Mouse (Mus musculus) testis, postnatal 10 days (tissue): ENCODE results near the gene Elavl3.
A peak's percentile ranks its signal among the peaks of the same experiment; 100 is the strongest.

Source experiments
- DNase-seq: peaks from one replicate; pipeline ENCODE4 v3.0.0; 2021; ENCODE audit warnings: low spot score

Gene Elavl3

DNA sequence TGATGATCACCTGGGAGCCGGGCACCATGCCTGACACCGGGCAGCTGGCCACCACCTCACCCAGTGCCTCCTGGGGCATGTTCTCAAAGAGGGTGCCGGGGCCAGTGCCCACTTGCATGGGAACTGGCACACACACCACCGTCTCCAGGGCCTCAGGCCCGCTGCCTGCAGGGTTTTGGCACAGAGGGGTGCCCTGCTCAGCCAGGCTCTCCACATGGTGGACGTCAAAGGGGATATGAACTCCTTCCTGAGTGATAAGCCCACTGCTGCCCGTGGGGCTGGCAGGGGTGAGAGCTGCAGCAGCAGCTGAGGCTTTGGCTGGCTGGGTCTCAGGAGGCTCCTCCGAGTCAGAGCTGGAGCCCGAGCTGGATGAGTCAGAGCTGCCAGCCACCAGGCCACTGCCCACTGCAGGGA is 6.2 kb upstream of the Elavl3 start:
- no peak for DNase-seq

DNA sequence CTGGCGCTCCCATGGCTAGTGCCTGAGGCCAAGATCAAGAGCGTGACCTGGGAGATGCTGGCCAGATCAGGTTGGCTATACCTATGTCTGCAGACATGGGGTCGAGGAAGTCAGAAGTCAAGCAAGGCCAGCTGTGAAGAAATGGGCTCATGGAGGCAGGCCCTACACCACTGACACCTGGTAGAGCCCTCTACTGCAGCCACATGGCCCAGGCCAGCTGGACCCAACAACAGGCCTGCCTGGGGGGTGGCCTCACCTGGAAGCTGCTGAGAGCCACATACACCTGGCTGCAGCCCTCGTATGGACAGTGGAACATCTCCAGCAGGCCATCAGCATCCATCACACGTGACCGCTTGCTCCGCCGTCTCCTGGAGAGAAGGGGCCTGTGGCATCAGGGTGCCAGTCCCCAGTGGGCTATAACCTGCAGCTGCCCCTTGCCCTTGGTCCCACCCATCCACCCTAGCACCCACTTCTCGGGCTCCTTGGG is 5.3 kb upstream of the Elavl3 start:
- DNase-seq, result no peak

DNA sequence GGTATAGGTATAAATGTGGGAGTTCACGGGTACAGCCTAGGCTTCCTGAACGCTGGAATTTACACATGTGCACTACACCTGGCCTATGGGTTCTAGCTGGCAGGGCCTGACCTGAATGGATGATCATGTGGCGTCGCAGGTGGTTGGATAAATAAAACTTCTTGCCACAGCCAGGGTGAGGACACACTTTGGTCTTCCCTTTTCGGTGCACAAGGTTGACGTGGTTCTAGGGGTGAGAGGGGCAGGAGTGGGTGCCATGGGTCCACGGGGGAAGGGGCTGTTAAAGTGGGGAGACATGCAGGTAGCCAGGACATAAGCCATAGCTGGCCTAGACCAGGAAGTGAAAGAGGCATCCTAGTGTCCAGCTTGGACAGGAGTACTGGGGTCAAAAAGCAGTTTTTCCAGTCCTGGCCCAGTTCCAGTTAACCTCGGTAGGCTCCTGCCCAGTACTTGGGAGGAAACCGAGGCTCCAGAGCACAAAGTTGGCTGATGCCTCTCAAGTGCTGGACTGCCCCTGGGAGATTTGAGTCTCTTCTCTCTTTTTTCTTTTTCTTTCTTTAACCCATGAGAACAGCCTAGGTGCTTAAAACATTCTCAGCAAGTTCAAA is 4.6 kb upstream of the Elavl3 start:
- DNase-seq, result no peak

DNA sequence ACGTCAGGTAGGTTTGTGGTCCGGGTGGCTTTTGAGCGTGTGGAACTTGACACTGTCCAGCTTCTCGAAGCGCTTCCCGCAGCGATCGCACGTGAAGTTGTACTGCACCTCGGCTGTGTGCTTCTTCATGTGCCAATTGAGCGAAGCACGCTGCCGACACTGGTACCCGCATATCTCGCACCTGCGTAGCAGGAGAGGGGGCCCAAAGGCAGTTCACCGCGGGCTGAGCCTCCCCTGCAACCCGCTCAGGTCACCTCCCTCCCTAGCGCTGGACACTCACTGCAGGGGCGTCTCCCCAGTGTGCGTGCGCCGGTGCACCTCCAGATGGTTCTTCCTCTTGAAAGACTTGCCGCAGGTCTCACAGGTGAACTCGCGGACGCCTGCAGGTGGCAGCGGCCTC is 3.9 kb upstream of the Elavl3 start:
- no peak for DNase-seq

DNA sequence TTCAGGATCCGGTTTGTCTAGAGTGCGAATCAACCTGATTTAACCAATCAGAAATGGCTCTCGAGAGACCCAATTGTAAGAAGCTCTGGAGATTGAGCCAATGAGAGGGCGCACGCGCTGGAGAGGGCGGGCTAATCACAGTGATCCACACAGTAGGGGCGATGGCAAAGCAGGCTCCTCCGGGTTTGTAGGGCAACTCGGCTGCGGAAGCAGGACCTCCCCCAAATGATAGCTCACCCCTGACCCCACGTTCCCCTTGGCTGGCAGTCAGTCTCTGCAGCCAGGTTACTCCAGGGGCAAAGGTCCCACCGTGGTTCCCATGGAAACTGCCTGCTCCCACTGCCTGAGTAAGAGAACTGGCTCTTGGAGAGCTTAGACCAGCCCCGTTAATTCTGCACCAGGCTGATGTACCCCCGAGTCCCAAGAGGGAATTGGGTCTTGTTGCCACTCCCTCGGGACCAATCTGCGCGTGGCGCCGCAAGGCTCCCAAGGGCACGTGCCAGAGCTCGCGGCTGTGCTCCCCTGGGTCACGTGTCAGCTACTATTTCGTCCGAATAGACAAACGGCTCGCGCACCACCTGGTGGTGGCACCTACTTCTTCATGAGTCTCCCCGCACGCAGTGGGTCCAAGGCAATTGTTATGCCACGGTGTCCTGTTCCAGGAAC is 2.7 kb upstream of the Elavl3 start:
- DNase-seq, result peak; percentile 81

DNA sequence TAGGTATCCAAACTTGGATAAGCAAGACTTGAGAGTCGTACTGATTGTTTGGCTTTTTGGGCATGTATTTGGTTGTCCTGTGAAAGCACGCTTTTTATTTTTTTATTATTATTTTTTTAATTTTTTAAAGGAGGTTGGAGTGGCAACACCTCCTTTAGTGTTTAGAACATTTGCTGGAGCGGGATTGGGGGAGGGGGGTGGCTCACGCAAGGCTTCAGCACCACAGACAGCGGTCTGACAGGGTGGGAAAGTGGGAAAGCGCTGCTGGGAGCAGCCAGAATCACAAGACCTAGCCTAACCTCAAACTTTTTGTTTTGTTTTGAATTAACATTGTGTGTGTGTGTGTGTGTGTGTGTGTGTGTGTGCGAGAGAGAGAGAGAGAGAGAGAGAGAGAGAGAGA is 1.8 kb upstream of the Elavl3 start:
- no peak for DNase-seq

DNA sequence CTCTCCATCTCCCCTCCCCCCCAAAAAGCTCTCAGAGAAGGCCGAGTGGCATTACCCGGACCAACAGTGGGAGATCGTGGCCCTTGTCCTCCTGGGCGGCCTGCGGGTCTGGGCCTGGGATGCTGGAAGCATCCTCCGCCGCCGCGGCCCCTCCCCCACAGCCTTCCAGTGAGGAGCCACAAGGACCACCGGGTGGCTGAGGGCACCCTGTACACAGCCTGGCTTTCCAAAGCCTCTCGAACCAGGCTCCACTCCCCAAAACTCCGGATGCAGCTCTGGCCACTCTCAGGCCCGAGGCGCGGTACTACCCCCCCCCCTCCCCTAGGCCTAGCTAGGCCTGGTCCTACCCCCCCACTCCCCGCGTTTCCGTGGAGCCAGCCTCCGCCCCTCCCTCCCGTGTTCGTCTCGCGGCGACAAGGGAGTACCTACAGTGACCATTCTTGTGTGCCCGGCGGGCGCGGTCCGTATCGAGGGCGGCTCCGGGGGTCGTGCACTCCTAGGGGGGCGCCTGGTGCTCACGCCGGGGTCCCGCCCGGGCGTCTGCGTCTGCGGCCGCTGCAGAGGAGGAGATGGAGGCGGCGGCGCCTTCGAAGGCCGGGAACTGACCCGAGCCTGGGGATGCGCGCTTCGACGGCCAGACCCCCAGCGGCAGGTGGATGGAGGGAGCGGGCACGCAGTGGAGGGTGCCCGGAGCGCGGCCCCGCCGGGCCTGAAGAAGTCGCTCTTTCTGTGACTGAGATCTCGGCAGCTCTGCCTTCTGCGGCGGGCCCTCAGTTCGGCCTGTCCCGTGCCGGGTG is 464 bp downstream of the Elavl3 start:
- peak; percentile 59 for DNase-seq

DNA sequence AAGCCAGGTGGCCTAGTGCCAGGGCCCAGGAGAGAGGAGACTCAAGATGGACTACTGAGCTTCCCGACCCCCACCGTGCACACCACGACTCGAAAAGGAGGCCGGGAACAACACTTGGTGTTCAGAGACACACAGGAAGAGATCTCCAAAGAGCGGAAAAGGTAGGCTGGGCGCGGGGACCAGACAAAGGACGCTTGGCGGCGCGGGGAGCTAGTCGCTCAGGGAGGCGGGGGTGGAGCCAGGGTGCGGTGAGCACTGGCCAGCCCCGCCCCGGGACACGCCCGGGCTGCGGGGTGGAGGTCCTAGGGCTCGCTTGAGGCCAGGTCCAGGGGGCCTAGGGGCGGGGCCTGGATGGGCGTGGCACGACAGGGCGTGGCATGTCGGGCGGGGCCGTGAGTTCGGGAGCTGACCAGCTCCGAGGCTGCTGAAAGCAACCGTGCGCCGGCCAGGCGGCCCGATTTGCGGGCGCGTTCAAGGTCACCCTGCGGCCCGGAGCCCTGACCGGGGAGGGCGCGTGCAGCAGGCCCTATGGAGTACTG is 1.4 kb downstream of the Elavl3 start:
- DNase-seq, result peak; percentile 88

DNA sequence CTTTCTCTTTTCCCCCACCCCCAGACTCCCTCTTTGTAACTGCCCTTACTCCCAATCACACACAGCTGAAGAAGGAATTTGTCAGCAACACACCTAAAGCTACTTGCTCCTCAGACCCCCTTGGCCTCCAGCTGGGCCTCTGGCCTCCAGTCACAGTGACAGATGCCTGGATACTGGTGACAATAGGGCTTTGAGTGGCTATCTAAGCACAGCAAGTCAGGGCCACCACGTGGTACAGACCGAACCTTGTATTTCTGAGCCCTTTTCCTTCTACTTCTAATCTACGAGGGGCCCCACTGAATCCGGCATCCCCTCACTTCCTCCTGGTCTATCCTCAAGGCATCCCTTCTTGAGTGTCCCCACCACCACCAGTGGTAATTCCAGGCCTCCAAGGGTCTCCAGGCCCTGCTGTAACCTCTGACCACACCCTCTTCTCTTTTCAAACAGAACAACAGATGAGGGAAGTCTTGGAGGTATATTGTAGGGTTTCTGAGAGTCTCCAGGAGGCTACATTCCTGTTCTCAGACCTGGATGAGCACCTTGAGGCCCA is 2.0 kb downstream of the Elavl3 start:
- no peak for DNase-seq

DNA sequence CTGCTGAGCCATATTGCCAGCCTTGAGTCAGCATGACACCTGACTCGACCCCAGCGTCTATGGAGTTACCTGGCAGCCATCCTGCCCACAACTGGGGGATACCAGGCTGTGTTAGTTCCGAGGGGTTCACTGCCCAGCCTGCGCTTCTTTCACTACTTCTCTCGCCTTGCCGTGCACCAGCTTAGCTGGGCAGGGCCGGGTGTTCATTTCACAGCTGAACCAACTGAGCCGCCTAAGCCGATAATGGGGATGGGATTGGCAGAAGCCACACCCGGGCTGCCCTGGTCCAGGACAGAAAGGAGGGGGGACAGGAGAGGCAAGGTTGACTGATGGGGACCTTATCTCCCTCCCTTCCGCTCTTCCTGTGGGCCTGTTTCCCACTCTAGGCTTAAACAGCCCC is 2.5 kb downstream of the Elavl3 start:
- DNase-seq, result no peak

DNA sequence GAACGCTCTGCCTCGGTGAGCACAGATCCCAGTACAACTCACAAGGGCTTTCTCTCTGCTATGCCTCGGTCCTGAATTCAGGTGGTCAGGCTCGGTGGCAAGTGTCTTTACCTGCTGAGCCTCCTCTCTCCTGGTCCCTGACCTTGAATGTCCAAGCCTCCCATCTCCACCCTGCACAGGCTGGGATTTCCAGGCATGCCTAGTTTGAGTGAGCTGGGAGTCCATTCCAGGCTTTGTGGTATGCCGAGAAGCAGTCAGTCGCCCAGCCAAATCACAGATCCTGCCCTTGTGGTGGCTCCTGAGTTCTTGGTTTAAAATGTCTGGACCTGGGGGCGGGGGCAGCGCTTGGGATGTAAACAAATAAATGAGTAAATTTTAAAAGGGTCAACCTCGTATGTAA is 4.5 kb downstream of the Elavl3 start:
- no peak for DNase-seq

DNA sequence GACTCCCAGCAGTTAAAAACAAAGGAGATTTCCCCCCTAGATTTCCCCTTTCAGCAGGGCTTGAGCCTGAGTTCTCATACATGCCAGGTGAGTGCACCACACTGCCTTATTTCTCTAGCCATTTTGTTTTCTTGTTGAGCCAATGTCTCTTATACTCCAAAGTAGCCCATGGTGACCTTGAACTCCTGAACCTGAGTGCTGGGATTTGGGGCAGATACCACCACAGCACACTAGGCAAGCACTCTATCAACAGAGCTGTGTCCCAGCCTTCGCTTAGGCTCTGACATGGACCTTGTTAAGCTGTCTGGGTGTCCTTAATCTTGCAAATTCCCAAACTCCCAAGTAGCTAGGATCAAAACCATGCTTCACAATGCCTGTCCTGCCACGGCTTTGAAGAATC is 10.0 kb downstream of the Elavl3 start:
- DNase-seq, result no peak

DNA sequence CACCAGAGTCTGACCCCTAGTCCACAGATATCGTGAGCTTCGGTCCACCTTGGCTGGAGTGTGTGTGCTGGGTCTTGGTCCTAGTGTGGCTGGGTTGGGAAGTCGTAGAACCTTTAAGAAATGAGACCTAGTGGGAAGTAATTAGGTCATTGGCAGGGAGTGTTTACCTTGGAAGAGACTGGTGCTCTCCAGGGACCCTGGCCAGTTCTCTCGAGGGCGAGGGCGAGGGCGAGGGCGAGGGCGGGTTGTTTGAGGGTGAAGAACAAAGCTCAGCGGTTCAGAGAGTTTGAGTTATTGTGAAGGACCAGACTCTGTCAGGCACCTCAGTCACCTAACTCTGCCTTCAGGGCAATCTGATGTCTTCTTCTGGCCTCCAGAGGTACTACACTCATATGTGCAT is 14.0 kb downstream of the Elavl3 start:
- DNase-seq, result no peak

DNA sequence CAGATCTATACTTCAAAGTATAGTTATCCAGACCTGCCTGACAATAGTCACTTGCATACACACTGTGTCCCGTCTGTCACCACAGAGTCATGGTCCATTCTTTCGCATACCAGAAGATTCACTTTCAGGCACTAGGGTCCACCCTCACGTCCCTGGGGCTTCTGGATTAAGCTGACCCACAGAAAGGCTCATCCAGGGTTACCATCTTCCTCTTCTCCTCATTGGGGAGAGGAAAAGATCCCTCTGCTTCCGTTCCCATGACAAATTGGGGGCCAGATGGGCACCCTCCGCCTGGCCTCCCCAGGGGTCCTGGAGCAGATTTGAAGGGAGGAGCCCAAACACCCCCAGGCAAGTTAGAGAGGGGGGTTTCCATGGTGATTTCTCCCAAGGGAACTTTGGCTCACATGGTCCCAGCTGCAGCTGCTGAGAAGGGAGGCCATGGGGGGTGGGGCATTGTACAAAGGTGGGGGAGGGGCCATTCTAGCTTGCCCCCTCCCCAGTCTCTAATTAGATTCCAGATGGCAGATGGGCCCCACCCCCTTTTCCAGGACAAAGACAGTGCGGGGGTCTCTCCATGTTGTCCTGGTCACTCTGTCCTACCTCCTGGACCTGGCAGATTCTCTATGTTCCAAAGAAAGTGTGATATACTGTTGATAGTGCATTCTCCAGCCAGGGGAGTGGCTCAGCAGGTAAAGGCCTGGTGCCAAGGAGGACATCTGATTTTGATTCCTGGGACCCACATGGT is 16.4 kb downstream of the Elavl3 start:
- no peak for DNase-seq

DNA sequence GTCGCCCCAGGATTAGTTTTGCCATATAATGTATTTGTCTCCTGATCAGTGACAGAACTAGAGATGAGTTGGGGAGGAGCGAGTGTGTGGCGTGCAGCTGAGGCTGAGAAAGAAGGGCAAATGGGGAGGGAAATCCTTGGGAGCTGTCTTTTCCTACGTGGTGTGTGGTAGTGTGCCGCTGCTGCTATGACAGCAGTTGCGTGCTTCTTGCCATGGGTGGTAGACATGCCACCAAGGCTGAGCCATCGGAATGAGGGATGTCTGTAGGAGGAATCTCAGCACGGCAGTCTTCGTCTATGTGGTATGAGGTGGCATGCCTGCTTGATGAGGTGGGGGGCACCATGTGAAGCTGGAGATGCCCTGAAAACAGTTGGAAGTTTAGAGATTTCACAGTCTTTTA is 21.4 kb downstream of the Elavl3 start:
- DNase-seq, result no peak

DNA sequence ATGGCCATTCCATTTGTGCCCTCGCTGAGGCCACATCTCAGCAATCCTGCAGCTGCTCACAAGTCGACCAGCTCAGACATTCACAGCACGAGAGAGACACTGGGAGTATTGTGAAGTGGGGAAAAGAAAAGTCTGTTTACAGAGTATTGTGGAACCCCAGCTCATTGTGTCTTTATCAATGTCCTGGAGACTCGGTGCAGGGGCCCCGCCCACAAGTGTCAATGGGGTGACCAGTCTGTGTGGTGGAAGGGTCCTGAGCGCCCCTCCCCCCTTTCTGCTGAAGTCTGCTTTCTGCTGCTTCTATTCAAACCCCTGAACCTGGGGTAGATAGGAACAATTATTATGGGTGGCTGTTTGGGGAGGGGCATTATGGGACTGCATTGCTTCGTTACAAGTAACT is 23.4 kb downstream of the Elavl3 start:
- DNase-seq, result no peak

DNA sequence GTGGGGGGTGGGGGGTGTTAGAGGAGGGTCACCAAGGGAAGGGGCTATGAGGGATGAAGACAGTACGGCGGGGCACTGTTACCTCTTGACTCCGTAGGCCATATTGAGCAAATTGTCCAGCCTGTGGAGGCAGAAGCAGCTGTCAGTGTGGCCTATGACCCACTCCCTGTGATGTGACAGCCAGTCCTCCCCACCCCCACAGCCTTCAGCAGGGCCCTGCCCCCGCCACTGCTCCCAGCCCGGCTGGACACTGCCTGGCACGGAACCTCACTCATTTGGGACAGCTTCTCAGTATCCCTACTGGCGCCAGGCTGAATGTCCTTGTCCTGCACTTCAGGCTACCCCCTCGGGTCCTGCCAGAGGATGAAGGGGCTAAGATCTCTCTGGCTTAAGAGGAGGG is 27.2 kb downstream of the Elavl3 start:
- DNase-seq, result no peak

DNA sequence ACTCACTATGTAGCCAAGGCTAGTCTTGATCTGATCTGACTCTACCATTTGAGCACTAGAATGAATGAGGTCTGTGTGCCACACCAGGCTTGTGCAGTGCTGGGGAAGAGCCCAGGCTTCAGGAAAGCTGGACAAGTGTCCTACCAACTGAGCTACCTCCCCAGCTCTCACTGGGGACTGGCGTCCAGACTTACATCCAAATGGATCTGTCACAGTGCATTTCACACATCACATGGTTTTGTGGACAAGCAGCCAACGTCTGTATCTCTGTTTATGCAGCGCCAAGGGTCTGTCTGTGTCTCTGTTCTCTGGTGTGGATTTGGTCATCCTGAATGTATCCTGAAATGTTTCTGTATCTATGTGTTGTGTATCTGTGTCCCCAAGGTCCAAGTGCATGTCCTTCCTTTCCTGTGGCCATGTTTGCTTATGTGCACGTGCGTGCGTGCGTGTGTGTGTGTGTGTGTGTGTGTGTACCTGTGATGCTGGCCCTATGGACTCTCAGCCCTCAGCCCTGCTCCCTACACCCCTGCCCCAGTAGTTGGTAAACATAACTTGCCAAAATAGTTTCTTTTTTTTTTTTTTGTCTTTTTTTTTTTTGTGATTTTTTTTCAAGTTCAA is 34.5 kb downstream of the Elavl3 start:
- no peak for DNase-seq

DNA sequence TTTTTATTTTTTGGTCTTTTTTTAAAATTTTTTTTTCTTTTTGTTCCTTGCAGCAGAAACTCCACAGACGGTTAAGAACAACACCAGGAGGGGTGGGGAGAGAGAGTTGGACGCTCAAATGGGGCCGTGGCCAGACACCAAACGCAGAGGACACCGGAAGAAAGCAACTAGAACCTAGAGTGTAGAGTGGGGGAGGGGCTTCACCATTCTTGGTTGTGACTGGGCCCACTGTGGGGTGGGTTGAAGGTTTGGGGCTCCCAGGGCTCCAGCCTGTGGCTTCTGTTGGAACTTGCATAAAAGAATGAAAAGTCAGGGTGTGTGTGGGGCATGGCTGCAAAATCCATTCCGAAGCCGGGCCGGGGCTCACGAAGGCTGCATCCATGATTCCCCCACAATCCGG is 35.6 kb downstream of the Elavl3 start:
- DNase-seq, result no peak

DNA sequence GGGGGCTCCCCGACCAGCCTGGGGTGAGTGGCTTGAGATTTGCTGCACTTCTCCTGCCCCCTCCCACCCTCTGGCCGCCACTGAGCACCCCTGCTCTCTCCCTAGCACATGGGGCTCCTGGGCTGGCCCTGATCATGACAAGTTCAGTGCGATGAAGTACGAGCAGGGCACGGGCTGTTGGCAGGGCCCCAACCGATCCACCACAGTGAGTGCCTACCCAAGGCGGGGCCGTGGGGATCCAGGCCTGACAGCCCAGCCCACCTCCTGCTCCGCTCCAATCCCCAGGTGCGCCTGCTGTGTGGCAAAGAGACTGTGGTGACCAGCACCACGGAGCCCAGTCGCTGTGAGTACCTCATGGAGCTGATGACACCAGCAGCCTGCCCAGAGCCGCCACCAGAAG is 39.1 kb downstream of the Elavl3 start:
- no peak for DNase-seq

DNA sequence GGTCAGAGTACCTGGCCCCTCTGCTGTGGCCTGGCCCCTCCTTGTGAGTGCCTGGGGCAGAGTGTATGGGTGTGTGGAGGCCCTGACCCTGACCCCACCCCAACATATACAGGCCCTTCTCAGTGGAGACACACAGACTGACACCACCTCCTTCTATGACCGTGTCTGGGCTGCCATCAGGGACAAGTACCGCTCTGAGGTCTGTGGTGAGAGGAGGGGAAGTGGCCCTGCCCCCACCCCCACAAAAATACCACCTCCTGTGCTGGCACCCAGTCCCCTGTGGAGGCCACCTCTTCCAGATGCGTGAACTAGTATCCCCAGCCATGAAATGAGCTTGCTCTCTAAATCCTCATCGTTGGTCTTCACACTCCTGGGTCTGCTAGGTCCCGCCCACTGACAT is 40.8 kb downstream of the Elavl3 start:
- no peak for DNase-seq

DNA sequence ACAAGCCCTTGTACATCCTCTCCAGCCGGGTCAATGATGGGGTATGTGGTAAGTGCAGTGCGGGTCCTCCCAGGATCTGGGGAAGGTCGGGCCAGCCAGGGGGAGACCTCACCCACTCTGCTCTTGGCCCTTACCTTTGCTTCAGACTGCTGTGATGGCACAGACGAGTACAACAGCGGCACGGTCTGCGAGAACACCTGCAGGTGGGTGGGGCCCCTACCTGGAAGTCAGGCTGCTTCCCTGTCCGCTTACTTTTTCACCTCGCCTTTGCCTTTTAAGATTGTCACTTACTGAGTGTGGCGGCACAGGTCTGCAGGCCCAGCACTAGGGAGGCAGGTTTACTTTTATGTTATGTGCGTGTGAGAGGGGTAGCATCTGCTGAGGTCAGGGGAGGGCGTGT is 47.3 kb downstream of the Elavl3 start:
- DNase-seq, result no peak
